Mouse (Mus musculus) kidney, embryonic 15.5 days (tissue): Measurements from ENCODE around the gene Nos1. TPM values are rescaled to one million over a fixed set of nuclear protein-coding genes. Genes with fewer than 3 reads are reported as not detected.

Experiments used
- ATAC-seq: fragments of 200-750 bp; cut with Nextera tagmentation; replicated peaks from 2 replicates; pipeline ENCODE4 v1.8.0; 2017; ENCODE audit warnings: moderate TSS enrichment; ENCODE audit not compliant: low FRiP score
- H3K27ac ChIP-seq: fragments of 300-500 bp; sonication (generic); 2 replicates; pipeline ENCODE4 v1.5.1; 2015; ENCODE audit warnings: mild to moderate bottlenecking, inconsistent platforms
- H3K27me3 ChIP-seq: fragments of 300-500 bp; sonication (generic); 2 replicates; pipeline ENCODE4 v1.6.1; 2015; ENCODE audit warnings: inconsistent platforms
- H3K36me3 ChIP-seq: fragments of 300-500 bp; sonication (generic); 2 replicates; pipeline ENCODE4 v1.6.1; 2015; ENCODE audit warnings: inconsistent platforms
- H3K4me1 ChIP-seq: fragments of 300-500 bp; sonication (generic); 2 replicates; pipeline ENCODE4 v1.6.1; 2015; ENCODE audit warnings: inconsistent platforms
- H3K4me2 ChIP-seq: fragments of 300-500 bp; sonication (generic); 2 replicates; pipeline ENCODE4 v1.6.1; 2015; ENCODE audit warnings: moderate library complexity, mild to moderate bottlenecking, inconsistent platforms
- H3K4me3 ChIP-seq: fragments of 300-500 bp; sonication (generic); replicated peaks from 2 replicates; pipeline ENCODE4 v1.5.1; 2015; ENCODE audit warnings: mild to moderate bottlenecking, inconsistent platforms
- H3K9ac ChIP-seq: fragments of 300-500 bp; sonication (generic); 2 replicates; pipeline ENCODE4 v1.6.1; 2015; ENCODE audit warnings: mild to moderate bottlenecking, inconsistent platforms
- H3K9me3 ChIP-seq: fragments of 300-500 bp; sonication (generic); replicated peaks from 2 replicates; pipeline ENCODE4 v1.6.1; 2016; ENCODE audit warnings: inconsistent platforms
- WGBS: fragments of 180-500 bp; shearing (Covaris S2); methylation state at CpG from one replicate; pipeline ENCODE4 v1.1.7; 2015; ENCODE audit warnings: mixed read lengths; 5-methylcytosine and 5-hydroxymethylcytosine counted together
- polyA plus RNA-seq: library from polyadenylated mRNA; unstranded; fragments of >200 nt; fragmentation: Nextera tagmentation; extraction: Ambion mirVana; gene quantifications from 2 replicates; pipeline ENCODE4 v1.2.1, GENCODE M21; 2015

The Nos1 gene
- polyA plus RNA-seq, 1 experiment from 2014 or later: 0.92 TPM

DNA sequence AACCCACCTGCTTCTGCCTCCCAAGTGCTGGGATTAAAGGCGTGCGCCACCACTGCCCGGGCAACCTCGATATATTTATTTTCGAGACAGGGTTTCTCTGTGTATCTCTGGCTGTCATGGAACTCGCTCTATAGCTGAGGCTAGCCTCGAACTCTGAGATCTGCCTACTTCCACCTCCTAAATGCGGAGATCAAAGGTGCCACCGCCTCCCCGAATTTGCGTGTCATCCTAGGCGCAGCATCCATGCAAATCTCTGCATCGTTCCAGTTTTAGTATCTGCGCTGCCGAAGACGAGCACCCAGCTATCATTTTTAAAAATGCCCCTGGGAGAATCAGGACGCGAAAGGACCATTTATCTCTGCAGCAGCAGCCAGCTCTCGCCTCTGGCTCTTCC is 195.4 kb downstream of the Nos1 start:
- H3K9ac ChIP-seq: peak overlapping the region; percentile 94; the same call in 1 of the 2 replicates
- no peaks in the 10 kb centered on the region for H3K27me3 ChIP-seq
- ATAC-seq: 0 out of 2 replicates have a peak, but pooled peaks have one; percentile 8
- no peaks in the 10 kb centered on the region for H3K9me3 ChIP-seq
- H3K4me1 ChIP-seq: peaks cover 33% of the 10 kb centered on the region
- peak overlapping the region; percentile 99 for H3K4me3 ChIP-seq
- WGBS: 22% methylated on average over 19 of the region's 19 CpGs
- no peak overlapping the region for H3K27ac ChIP-seq
- peaks cover 20% of the 10 kb centered on the region for H3K36me3 ChIP-seq
- peak overlapping the region; percentile 89 for H3K4me2 ChIP-seq

DNA sequence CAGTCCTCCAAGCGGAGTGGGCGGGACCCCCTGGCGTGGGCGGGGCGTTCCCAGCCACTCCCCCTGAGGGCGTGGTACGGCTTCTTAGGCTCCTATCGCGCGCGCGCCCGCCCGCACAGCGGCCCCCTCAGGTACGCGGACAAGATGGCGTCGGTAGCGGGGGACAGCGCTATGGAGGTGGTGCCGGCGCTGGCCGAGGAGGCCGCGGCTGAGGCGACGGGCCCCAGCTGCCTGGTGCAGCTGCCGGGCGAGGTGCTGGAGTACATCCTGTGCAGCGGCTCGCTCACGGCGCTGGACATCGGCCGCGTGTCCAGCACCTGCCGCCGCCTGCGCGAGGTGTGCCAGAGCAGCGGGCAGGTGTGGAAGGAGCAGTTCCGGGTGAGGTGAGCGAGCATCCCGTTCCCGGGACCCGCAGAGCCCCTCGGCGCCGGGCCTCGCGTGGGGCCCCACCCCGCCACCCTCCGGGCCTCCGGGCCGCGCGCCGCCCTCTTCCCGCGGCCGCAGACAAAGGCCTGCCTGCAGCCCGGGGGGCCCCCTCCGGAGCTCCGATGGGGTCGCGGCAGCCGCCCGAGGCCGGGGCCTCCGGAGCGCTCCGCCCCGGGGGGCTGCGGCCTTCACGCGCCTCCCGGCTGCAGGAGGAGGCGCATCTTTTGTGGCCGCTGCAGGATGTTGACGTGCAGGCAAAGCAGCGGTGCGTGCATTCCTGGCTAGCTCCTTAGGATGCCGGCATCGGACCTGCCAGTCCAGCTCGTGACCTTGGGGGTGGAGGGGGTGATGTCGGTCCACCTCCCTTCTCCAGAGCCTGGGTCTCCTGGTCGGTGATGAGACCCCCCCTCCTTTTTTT is 196.0 kb downstream of the Nos1 start, which contains the start of gene Fbxo21:
TSS of gene Fbxo21 (plus strand) at position 74 of the 844 bp plus-strand sequence.
- Histone ChIP-seq H3K4me2 (peak within 1 kb of the TSS; percentile 89), H3K27me3 (no peaks in the 10 kb centered on the region), H3K9ac (peak within 1 kb of the TSS; percentile 94), H3K4me3 (peak within 1 kb of the TSS; percentile 99), H3K27ac (peak within 1 kb of the TSS; percentile 88), H3K36me3 (peaks cover 26% of the 10 kb centered on the region), H3K9me3 (no peaks in the 10 kb centered on the region), H3K4me1 (peaks cover 33% of the 10 kb centered on the region)
- under 1% methylated on average over 88 of the region's 88 CpGs for WGBS
- ATAC-seq: peak; percentile 91

DNA sequence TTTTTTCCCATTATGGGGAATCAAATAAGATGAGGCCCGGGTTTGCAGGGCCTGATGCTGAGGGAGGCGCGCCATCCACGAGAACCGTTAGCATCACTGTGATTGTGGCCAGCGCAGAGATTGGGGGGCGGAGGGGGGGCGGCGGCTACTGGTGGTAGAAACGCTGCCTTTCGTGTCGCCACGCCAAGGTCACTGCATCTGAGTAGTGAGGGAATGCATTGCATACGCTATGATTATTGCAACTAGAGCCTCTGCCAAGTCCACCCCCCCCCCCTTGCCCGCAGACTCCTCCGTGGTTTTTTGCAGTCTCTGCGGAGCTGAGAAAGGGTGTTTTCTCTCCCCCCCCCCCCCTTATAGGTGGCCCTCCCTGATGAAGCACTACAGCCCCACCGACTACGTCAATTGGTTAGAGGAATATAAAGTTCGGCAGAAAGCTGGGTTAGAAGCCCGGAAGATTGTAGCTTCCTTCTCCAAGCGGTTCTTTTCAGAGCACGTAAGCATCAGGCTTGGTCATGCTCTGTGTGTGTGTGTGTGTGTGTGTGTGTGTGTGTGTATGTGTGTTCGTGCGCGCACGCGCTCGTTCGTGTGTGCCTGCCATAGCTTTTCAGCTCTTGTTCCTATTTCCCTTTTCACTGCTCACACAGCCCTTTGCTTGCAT is 196.8 kb downstream of the Nos1 start:
- peak overlapping the region; percentile 89 for H3K4me2 ChIP-seq
- peak overlapping the region; percentile 99 for H3K4me3 ChIP-seq
- no peaks in the 10 kb centered on the region for H3K27me3 ChIP-seq
- ATAC-seq: no peak
- H3K4me1 ChIP-seq: peaks cover 33% of the 10 kb centered on the region
- 5% methylated on average over 30 of the region's 30 CpGs for WGBS
- H3K27ac ChIP-seq: peak overlapping the region; percentile 88
- no peaks in the 10 kb centered on the region for H3K9me3 ChIP-seq
- peak overlapping the region; percentile 94 for H3K9ac ChIP-seq
- peaks cover 33% of the 10 kb centered on the region for H3K36me3 ChIP-seq

DNA sequence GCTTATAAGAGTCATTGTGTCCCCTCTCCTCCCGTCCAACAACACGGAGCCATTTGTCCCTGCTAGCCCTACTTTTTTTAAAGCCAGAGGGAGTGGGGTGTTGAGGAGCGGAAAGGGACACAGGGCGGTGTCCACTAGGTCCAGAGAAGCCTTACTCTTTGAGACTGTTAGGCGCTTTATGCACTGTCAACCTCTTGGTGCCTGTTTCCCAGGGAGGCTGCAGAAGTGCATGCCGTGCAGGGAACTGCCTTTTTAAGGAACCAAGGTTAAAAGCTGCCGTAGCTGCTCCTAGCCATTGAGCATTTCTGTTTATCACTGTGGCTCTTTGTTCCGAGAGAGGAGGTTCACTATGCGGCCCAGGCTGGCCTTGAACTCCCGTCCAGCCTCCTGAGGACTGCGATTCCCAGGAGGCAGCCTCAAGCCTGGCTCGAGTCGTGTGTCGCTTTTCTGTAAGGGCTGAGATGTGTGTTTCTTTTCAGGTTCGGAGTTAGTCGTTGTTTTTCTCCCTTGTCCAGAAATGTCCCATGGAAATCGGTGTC is 197.4 kb downstream of the Nos1 start:
- H3K9me3 ChIP-seq: no peaks in the 10 kb centered on the region
- peak overlapping the region; percentile 89 for H3K4me2 ChIP-seq
- H3K4me1 ChIP-seq: peaks cover 33% of the 10 kb centered on the region
- no peak for ATAC-seq
- H3K27ac ChIP-seq: peak overlapping the region; percentile 34
- WGBS: 40% methylated on average over 17 of the region's 17 CpGs
- H3K4me3 ChIP-seq: peak overlapping the region; percentile 99
- H3K36me3 ChIP-seq: peaks cover 39% of the 10 kb centered on the region
- H3K27me3 ChIP-seq: no peaks in the 10 kb centered on the region
- H3K9ac ChIP-seq: peak overlapping the region; percentile 94

DNA sequence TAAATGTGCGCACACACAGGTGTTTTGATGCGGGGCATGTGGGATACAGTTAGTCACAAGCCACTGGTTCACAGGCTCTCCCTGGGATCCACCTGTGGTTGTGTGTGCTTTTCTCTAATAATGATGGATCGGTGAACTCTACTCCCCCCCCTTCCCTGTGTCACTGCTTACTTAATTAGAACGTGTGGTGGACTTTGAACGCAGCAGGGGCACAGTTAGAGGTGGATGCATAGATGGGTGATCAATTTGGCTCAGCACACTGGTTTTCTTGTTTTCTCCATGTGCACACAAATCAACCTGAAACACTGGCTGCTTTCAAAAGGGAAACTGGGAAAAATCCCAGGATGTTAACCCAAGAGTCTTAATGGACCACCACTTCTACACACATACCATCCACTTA is 198.2 kb downstream of the Nos1 start:
- H3K4me1 ChIP-seq: peaks cover 33% of the 10 kb centered on the region
- 62% methylated on average over 5 of the region's 5 CpGs for WGBS
- H3K4me3 ChIP-seq: no peak overlapping the region
- no peak for ATAC-seq
- H3K36me3 ChIP-seq: peaks cover 48% of the 10 kb centered on the region
- no peak overlapping the region for H3K9ac ChIP-seq
- H3K27ac ChIP-seq: peak overlapping the region; percentile 29; the same call in 1 of the 2 replicates
- H3K27me3 ChIP-seq: no peaks in the 10 kb centered on the region
- H3K4me2 ChIP-seq: peak overlapping the region; percentile 89; the same call in 1 of the 2 replicates
- no peaks in the 10 kb centered on the region for H3K9me3 ChIP-seq

DNA sequence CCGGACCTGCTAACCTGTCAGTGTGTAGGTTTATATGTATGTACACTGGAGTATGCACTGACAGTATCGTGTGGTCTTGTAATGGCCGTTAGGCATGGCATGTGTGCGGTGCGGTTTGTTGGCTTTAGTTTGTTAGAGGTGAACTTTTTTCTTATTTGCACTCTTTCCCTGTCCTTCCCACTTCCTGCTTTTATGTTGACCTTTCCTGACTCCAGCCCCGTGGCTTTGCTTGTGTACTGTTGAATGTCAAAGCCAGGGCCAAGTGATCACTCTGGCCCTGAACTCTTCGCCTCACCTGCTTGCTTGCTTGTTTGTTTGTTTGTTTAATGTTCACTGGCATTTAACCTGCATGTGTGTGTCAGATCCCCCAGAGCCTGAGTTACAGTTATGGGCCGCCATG is 200.1 kb downstream of the Nos1 start:
- Histone ChIP-seq H3K9ac (no peak overlapping the region), H3K4me3 (no peak overlapping the region), H3K4me1 (peaks cover 33% of the 10 kb centered on the region), H3K4me2 (no peak overlapping the region), H3K9me3 (no peaks in the 10 kb centered on the region), H3K27ac (no peak overlapping the region), H3K36me3 (peaks cover 66% of the 10 kb centered on the region), H3K27me3 (no peaks in the 10 kb centered on the region)
- WGBS: 77% methylated on average over 8 of the region's 8 CpGs
- ATAC-seq: no peak

DNA sequence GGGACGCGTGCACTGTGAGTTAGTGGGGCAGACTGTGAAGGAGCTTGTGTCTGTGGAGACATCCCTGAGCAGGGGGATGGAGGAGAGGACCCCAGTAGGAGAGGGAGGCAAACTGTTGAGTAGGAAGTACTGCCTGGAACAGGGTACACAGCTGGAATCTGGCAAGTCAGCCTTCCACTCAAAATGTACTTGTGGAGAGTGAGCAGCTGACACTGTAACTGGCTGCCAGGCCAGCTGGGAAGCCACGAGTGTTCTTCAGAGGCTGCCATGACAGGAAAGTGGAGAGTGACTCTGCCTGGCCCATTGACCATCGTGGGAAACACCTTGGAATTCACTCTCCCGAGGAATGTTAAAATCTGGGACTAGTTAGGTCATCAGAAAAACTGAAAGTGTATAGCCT is 201.1 kb downstream of the Nos1 start:
- Histone ChIP-seq H3K4me2 (no peak overlapping the region), H3K36me3 (peaks cover 77% of the 10 kb centered on the region), H3K27ac (no peak overlapping the region), H3K27me3 (no peaks in the 10 kb centered on the region), H3K4me3 (no peak overlapping the region), H3K9me3 (no peaks in the 10 kb centered on the region), H3K9ac (no peak overlapping the region), H3K4me1 (peaks cover 30% of the 10 kb centered on the region)
- ATAC-seq: no peak
- 85% methylated on average over 5 of the region's 5 CpGs for WGBS

DNA sequence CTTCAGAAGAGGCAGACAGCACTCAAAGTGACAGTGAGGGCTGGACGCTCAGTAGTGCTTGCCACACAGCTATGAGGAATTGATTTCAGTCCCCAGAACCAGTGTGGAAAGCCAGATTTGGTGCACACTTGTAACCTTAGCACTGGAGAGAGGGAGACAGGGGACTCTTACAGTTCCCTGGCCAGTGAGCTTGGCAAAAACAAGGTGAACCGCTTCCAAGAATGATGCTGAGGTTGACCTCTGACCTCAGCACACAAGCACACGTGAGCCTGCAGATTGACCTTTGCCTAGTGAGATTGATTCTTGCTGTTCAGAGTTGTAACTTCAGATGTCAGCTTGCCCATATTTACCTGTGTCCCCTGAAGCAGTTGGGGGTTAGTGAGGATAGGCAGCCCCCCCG is 205.5 kb downstream of the Nos1 start:
- H3K27me3 ChIP-seq: no peaks in the 10 kb centered on the region
- H3K9ac ChIP-seq: no peak overlapping the region
- no peak overlapping the region for H3K27ac ChIP-seq
- WGBS: 55% methylated on average over 4 of the region's 4 CpGs
- H3K4me1 ChIP-seq: no peaks in the 10 kb centered on the region
- no peaks in the 10 kb centered on the region for H3K9me3 ChIP-seq
- no peak overlapping the region for H3K4me2 ChIP-seq
- no peak overlapping the region for H3K4me3 ChIP-seq
- ATAC-seq: no peak
- peaks cover 100% of the 10 kb centered on the region for H3K36me3 ChIP-seq

DNA sequence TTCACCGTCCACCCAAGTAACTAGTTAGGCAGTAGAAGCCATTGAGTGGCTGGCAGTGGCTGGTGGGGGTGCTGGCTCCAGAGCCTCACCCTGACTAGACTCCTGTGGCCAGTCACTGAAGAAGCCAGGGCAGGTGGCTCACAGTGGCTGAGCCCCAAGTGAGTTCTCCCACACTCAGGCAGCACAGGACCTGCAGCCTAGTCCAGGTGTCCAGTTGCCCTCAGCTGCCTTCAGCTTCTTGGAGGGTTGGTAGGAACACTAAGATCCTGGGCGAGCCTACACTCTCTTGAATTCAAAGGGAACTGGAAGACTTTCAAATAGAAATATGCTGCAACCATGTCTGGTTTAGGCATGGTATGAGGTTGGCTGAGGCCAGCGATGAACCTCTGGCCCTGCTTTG is 207.1 kb downstream of the Nos1 start:
- 90% methylated on average over 3 of the region's 3 CpGs for WGBS
- no peak overlapping the region for H3K27ac ChIP-seq
- no peak overlapping the region for H3K4me2 ChIP-seq
- H3K4me3 ChIP-seq: no peak overlapping the region
- H3K9me3 ChIP-seq: no peaks in the 10 kb centered on the region
- peaks cover 100% of the 10 kb centered on the region for H3K36me3 ChIP-seq
- H3K4me1 ChIP-seq: no peaks in the 10 kb centered on the region
- H3K27me3 ChIP-seq: no peaks in the 10 kb centered on the region
- ATAC-seq: no peak
- no peak overlapping the region for H3K9ac ChIP-seq

DNA sequence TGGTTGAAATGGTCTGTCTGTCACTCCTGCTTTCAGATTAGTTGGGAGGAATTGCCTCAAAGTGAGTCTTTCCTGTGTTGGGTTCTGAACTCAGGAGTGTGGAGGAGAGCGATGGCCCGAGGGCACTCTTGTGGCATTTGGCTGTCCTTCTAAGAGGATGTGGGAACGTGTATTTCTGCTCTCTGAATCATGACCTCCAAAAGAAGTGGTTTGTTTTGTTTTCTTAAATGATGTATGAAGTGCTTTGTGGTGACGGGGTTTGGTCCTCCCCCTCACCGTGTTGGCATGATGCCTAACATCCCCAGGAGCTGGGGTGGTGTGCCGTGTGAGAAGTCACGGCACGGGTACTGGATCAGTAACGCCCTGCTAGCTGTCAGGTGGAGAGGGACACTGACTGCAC is 207.5 kb downstream of the Nos1 start:
- H3K4me1 ChIP-seq: no peaks in the 10 kb centered on the region
- H3K4me2 ChIP-seq: no peak overlapping the region
- H3K27ac ChIP-seq: no peak overlapping the region
- no peaks in the 10 kb centered on the region for H3K9me3 ChIP-seq
- 75% methylated on average over 9 of the region's 9 CpGs for WGBS
- H3K27me3 ChIP-seq: no peaks in the 10 kb centered on the region
- H3K4me3 ChIP-seq: no peak overlapping the region
- ATAC-seq: no peak
- no peak overlapping the region for H3K9ac ChIP-seq
- H3K36me3 ChIP-seq: peaks cover 100% of the 10 kb centered on the region

DNA sequence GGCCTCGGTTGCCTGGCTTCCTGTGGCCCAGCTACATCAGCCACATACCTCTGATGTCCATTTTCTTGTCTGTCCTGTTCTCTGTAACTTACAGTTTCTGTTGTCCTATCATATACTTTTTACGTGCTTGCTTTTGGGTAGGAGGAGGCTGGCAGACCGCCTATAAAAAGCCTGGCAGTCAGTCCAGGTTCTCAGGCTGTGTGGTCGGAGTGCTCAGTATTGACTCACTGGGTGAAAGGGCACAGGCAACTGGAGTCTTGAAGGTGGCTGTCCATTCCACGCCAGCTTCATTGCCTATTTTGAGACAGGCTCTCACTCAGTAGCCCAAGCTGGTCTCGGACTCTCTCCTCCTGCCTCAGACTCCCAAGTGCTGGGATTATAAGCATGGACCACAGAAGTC is 208.9 kb downstream of the Nos1 start:
- H3K9ac ChIP-seq: no peak overlapping the region
- H3K9me3 ChIP-seq: no peaks in the 10 kb centered on the region
- 85% methylated on average over 6 of the region's 6 CpGs for WGBS
- H3K36me3 ChIP-seq: peaks cover 100% of the 10 kb centered on the region
- no peaks in the 10 kb centered on the region for H3K4me1 ChIP-seq
- no peak overlapping the region for H3K27ac ChIP-seq
- no peak overlapping the region for H3K4me3 ChIP-seq
- no peaks in the 10 kb centered on the region for H3K27me3 ChIP-seq
- no peak overlapping the region for H3K4me2 ChIP-seq
- no peak for ATAC-seq

DNA sequence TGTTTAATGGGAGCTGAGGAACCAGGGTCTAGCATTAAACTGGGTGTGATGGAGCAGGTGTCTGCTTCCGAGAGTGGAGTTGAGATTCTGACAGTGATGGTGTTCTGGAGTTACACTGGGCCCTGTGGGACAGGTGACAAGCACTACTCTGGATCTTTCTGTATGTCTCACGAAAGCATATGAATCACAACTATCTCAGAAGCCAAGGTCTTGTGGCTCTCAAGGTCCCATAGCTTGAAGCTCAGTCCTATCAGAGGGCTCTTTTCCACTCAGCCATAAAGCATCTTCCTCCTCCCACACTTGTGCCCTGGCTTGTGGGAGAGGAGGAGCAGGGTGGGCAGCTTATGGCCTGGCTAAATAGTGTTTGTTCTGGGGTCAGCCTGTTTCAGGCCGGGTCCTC is 210.1 kb downstream of the Nos1 start:
- Histone ChIP-seq H3K4me1 (no peaks in the 10 kb centered on the region), H3K27me3 (no peaks in the 10 kb centered on the region), H3K4me2 (no peak overlapping the region), H3K36me3 (peaks cover 100% of the 10 kb centered on the region), H3K27ac (no peak overlapping the region), H3K4me3 (no peak overlapping the region), H3K9me3 (no peaks in the 10 kb centered on the region), H3K9ac (no peak overlapping the region)
- WGBS: 75% methylated on average over 3 of the region's 3 CpGs
- ATAC-seq: no peak
